Mouse (Mus musculus): ENCODE results near the gene 1810049J17Rik.

Gene 1810049J17Rik

DNA sequence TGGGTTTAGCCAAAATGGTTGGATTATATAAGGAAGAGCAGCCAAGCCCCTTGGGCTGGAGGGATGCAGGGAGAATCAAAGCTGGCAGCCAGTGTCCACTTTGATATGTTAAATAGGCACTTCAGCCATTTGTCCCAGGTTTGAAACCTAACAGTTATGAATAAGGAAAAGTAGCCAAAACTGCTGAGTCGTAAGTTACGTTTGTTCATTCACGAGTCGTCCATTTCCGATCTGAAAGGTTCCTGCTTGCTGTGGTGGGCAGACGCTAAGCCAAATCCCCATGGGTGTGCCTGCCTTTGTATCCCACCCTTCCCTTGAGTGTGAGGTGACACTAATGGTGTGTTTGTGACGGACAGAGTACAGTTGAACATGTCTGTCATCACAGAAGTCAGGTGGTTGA lies 10.2 kb downstream of the 1810049J17Rik start:
- DNase-seq (ENCODE audit: inconsistent age in 2 of 2, low spot score in 1 of 2): no peak

DNA sequence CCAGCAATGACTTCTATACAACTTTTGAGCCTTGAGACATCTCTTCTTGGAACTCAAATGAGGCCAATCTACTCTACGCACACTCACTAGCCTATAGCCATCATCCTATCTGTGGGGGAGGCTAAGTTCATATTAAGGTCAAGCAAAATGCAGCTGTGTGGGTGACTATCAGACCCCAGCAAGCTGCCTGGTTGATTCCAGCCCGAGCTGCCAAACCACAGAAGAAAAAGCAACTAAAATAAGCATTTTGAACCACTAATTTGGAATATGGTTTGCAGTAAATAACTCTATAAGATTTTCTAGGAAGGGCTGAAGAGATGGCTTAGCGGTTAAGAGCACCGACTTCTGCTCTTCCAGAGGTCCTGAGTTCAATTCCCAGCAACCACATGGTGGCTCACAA lies 11.0 kb downstream of the 1810049J17Rik start:
- no peak for DNase-seq (ENCODE audit: inconsistent age in 2 of 2, low spot score in 1 of 2)

DNA sequence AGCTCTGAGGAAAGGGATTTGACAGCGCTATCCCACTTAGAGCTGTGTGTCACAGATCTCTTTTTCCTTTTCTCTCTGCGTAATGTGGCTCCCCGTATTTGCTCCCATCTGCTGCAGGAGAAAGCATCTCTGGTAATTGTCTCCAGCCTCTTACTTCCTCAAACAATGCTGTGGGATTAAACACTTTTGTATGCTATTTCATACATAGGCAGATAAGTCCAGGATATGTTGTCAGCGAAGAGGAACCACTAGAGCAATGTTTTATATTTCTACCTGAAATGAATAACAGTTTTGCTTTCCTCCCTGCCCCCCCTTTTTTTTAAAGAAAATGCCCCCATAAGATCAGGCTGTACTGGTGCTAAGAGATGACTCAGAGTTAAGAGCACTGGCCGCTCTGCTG lies 13.2 kb downstream of the 1810049J17Rik start:
- no peak for DNase-seq (ENCODE audit: inconsistent age in 2 of 2, low spot score in 1 of 2)

DNA sequence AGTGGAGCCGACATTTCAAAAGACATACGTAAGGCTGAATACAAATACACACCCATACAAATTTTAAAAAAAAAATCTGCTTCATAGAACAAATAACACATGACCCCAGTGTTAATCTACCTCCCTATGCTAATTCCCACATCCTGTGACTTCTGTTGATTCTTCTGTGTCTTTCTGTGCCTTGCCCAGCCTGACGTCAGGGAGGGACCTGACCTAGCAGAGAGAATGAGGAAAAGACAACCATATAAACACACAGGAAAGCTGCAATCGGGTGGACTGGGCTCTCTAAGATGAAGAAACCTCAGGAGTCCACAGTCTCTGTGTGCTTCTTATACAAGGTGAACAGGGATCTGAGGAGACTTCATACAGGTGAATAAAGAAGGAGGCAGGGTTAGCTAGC lies 14.6 kb downstream of the 1810049J17Rik start:
- no peak for DNase-seq (ENCODE audit: inconsistent age in 2 of 2, low spot score in 1 of 2)

DNA sequence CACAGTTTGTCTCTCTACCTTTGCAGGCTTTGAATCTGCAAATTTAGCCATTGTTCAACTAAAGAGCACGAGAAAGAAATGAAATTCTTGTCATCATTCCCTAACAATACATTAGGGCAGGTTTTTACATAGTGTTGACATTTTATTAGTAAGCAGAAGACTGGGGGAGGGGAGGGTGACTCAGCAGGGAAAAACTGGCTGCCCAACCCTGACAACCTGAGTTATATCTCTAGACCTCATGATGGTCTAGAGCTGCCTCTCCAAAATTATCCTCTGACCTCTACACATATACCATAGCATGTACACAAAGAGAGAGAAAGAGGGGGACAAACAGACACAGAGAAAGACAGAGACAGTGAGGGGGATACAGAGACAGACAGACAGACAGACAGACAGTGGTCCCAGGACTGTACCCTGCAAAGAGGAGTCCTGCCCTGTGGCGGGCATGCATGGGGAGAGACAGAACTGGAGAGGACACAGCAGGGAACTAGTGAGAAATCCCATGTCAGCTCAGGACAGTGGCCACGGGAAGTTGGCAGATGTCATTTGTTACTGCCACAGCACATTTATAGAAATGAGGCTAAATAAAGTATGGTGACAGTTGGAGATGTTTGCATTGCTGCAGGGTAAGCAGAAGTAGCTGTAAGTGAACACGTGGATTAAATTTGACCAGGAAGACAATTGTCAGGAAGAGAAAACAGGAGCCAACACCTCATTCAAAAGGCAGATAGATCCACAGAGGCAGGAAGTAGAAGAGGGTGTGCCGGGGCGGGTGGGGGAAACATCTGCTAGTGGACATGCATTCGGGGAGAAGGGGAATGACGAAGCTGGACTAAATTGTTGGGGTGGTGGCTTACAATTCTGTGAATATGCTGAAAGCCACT lies 15.3 kb downstream of the 1810049J17Rik start:
- DNase-seq (ENCODE audit: inconsistent age in 2 of 2, low spot score in 1 of 2): no peak

DNA sequence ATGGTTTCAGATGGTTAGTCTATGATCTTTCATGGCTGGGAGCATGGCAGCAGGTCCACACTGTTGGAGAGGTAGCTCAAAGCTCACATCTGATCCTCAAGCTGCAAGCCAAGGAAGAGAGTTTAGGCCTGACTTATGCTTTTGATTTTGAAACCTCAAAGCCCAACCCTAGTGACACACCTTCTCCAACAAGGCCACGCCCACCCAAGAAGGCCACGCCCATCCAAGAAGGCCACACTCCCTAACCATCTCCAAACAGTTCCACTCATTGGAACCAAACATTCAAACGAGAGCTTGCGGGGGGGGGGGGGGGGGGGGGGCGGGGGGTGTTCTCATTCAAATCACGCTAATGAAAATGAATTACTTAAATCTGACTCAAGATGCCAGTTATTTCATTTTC lies 19.9 kb downstream of the 1810049J17Rik start:
- no peak for DNase-seq (ENCODE audit: inconsistent age in 2 of 2, low spot score in 1 of 2)

DNA sequence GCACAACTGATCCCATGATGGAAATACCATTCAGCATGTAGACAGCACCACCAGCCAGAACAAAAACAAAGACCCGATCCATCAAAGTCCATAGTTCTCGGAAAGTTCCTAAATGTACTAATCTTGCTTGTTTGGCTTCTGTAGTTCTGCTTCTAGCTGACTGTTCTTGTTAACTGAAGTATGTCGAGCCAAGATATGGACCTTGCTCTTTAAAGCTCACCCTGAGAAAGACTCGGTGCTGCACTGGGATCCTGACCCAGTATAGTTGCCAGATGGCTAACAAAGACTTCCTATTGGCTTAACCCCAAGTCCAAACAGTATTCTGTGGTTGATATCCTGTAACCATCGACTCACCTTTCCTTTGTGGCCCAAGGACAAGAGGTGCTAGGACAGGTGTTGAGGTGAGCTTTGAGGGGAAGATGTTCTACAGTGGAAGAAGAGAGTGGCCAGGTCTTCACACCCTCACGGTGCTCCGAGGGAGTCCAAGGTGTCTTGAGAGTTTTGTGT lies 23.4 kb downstream of the 1810049J17Rik start:
- peak in 1 of 2 experiments; percentile 51 for DNase-seq (ENCODE audit: inconsistent age in 2 of 2, low spot score in 1 of 2)

DNA sequence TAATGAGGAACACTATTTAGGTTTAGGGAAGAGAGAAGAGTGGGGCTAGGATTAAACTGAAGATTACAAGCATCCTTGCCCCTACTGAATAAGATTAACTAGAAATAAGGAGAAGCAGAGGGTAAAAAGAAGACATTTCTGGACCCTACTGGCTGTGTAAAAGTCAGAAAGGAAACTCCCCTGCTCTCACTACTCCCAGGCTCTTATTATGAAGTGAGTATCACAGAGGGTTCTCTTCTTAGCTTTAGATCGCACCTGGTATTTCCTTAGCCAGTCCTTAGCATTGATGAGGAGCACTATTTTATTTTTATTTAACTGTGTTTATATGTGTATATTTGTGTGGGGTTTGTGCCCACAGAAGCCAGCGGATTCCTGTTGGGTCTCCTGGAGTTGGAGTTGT lies 25.5 kb downstream of the 1810049J17Rik start:
- DNase-seq (ENCODE audit: inconsistent age in 2 of 2, low spot score in 1 of 2): no peak

DNA sequence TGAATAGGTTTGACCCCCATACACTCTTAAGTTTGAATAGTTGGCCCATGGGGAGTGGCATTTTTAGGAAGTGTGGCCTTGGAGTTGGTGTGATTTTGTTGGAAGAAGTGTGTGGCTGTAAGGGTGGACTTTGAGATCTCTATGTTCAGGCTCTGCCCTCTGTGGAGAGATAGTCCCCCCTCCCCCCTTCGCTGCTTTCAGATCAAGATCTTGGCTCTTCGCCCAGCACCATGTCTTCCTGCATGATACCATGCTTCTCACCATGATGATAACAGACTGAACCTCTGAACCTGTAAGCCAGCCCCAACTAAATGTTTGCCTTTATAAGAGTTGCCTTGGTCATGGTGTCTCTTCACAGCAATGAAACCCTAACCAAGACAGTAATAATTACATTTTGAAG lies 29.9 kb downstream of the 1810049J17Rik start:
- no peak for DNase-seq (ENCODE audit: inconsistent age in 2 of 2, low spot score in 1 of 2)

DNA sequence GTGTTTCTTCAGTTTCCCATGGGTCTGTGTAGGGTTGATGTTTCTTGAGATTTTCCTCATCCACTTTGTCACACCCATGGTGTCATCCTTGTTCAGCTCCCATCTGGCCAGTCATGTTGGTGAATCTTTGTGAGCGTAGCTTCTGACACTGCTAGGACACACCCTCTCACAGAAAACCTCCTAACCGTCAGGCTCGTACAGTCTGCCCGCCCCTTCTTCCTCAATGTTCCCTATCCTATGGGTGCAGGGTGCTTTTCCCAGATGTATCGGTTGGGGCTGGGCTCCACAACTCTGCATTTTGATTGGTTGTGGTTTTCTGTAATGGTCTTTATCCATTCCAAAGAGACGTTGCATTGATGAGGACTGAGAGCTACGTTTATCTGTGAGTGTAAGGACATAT lies 31.4 kb downstream of the 1810049J17Rik start:
- DNase-seq (ENCODE audit: inconsistent age in 2 of 2, low spot score in 1 of 2): no peak

DNA sequence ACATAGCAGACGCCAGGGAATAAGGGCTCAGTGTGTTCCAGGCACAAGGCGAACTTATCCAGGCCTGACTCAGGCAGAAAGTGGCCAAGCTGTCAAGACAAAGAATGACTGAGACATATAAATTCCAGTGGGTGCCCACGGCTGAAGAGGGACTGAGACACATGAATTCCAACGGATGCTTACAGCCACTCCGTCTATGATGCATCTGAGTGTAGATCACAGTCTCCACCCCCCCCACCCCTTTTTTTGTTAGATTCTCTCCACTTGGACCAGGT lies 36.2 kb downstream of the 1810049J17Rik start:
- DNase-seq (ENCODE audit: inconsistent age in 2 of 2, low spot score in 1 of 2): no peak

DNA sequence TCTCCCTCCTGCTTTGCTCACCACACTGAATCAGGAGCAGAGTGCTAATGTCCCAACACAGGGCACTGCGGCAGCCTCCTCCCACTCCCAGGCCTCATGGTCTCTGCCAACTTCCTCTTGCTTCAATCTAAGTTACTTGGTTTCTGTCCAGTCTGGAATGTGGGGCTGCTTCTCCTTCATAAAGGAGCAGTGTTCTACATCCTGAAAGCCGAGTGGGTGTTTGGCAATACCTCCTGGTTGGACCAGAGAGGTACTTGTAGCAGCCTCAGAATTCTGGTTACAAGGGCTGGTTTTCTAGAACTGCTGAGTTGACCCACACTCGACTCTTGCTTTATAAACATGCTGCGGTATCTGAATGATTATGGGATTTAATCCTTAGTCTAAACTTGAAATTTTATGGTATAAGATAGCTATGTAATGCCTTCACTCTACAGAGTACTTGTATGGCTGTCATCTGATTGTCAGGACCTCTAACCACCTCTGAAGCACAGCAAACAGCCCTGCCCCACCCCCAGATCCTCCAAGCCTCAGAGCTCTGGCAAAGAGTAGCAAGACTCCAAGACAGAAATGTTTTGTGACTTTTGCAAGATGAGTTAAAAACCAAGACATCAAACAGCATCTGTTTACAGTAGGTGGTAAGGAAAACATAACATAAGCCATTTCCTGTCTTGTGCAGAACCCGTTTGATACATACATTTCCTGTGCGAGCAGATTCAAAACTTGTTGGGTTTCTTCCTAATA lies 36.7 kb downstream of the 1810049J17Rik start:
- no peak for DNase-seq (ENCODE audit: inconsistent age in 2 of 2, low spot score in 1 of 2)

DNA sequence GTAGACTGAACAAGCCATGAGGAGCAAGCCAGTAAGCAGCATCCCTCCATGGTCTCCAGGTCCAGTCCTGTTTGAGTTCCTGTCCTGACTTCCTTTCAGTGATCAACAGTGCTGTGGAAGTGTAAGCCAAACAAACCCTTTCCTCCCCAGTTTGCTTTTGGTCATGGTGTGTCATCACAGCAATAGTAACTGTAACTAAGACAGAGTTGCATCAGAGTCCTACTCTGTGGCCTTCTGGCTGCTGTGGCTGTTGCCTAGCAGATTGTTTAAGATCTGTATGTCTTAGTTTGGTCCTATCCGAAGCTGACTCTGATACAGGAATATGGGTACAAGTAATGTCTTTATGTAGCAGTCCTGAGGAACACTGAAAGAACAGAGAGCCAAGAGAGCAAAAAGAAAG lies 41.9 kb downstream of the 1810049J17Rik start:
- DNase-seq (ENCODE audit: inconsistent age in 2 of 2, low spot score in 1 of 2): peak in 1 of 2 experiments; percentile 51

DNA sequence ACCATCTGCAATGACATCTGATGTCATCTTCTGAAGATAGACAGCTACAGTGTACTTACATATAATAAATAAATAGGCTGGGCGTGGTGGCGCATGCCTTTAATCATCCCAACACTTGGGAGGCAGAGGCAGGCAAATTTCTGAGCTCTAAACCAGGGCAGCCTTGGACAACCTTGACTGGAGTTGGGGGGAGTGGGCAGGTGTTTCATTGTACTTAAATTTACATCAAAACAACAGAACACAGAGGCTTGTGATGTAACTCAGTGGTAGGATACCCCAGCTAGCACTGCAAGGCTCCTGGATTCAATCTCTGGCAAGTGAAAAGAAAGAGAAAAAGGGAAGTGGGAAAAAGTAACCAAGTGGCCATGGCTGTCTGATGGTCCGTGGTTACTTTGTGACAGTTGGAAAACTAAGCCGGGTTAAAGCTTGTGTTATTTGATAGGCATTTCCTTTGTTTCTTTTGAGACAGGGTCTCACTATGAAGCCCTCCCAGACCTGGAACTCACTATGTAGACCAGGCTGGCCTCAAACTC lies 46.5 kb downstream of the 1810049J17Rik start:
- no peak for DNase-seq (ENCODE audit: inconsistent age in 2 of 2, low spot score in 1 of 2)

DNA sequence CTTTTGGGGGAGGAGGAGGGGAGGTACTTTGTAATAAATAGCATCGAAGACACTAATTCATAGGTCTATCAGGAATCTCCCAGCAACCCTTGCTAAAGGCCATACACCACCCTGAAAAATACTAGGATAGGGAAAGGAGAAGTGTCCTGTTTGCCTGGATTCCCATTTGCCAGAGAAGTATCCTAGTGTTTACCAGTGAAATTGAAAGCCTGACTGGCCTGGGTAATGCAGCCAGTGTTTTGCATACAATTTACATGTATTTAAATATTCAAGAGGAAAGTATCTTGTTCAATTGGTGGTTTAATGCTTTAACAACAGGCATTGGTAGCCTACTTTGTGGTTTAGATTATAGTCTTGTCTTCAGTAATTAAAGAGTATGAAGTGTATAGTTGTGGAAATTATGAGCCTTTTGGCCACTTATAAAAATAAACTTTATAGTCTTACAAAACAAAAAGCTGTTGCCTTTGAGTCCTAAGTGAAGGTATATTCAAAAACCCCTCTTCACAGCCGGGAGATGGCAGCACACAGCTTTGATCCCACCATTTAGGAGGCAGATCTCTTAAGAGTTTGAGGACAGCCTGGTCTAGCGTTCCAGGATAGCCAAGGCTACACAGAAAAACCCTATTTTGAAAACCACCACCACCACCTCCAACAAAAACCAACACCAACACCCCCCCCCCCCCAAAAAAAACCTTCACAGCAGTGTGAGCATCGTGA lies 47.5 kb downstream of the 1810049J17Rik start:
- DNase-seq (ENCODE audit: inconsistent age in 2 of 2, low spot score in 1 of 2): no peak

DNA sequence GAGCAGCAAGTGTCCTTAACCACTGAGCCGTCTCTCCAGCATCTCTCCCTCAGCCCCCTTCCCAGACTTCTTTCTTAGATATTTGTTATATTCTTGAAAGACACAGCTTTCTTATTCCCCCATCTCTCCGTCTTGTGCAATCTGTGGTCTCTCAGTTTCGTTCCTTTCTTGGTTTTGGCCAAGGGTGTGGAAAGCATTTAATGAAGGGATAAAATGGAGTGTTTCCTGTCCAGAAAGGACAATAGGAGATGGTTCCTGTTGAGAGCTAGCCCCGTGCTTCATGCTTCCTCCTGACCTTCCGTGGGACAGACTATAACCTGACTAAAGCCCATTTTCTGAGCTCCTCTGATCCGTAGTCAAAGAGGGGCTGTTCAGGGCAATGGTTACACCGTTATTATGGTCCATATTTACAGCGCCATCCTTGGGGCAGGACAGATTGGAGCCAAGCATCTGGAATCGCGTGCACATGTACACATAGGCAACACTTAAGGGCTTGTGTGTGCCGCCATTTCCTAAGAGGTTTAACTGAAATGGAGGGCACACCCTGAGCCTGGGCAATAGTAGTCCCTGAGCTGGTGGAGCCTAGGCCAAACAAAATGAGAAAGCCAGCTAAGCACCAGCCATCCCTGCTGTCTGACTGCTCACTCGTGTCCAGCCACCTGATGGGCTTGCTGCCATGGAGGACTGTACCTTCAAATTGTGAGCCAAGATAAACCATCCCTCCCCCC lies 48.2 kb downstream of the 1810049J17Rik start:
- DNase-seq (ENCODE audit: inconsistent age in 2 of 2, low spot score in 1 of 2): no peak

Measured in adrenal gland, adult (tissue).